Mouse (Mus musculus): ENCODE results near the gene Zfp266. TPM values are rescaled to one million over a fixed set of nuclear protein-coding genes. Genes with fewer than 3 reads are reported as not detected.
A peak's percentile ranks its signal among the peaks of the same experiment; 100 is the strongest.
"Not testable (repeated sequence)": the region's sequence is repeated elsewhere in the genome, so short reads cannot be mapped to it uniquely, and the experiment has no call there.

Gene Zfp266
- 10 to 100 TPM; 50.7 to 54.5 TPM for total RNA-seq (2021)
- long read RNA-seq, experiment 1, partial matches to known transcripts, result 1 of 7 reads
- long read RNA-seq, experiment 1, other reads (novel, unspliced or antisense), result 6 of 7 reads
- long read RNA-seq, experiment 2, full-length matches to known transcripts, result 2 of 15 reads
- long read RNA-seq, experiment 2, partial matches to known transcripts, result 0 of 15 reads
- long read RNA-seq, experiment 2, other reads (novel, unspliced or antisense), result 13 of 15 reads

DNA sequence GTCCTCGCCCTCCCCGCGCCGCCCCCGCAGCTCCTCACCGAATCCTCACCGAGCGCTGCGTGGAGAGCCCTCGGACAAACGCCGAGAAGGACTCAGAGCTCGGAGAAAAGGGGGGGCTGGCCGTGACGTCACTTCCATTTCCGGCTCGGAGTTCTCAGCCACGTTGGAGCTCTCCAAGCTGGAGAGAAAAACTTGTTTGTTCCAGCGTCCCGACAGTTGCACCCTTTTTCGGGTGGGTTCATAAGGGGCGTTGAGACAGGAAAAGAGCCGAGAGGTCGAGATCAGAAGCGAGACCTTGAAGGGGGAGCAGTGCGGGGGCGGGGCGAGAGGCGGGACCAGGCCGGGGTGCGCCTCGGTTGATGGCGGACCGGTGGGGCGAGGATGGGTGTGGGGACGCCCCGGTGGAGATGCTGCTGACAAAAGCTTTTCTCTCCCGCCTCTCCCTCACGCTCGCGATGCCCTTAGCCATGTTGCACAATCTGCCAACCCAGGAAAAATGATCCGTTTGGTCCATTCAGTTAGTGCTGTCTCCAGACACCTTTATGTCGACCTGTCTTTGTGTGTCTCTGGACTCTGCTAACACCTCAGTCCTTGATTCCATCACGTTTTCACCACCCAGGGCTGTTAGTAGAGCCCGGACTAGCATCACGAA is at the start of gene Zfp266:
Zfp266 (minus strand) TSS at position 112 of the 652 bp plus-strand sequence.
- DNase-seq (ENCODE audit: low spot score in 2 of 2), result peak; percentile 83 to 92

DNA sequence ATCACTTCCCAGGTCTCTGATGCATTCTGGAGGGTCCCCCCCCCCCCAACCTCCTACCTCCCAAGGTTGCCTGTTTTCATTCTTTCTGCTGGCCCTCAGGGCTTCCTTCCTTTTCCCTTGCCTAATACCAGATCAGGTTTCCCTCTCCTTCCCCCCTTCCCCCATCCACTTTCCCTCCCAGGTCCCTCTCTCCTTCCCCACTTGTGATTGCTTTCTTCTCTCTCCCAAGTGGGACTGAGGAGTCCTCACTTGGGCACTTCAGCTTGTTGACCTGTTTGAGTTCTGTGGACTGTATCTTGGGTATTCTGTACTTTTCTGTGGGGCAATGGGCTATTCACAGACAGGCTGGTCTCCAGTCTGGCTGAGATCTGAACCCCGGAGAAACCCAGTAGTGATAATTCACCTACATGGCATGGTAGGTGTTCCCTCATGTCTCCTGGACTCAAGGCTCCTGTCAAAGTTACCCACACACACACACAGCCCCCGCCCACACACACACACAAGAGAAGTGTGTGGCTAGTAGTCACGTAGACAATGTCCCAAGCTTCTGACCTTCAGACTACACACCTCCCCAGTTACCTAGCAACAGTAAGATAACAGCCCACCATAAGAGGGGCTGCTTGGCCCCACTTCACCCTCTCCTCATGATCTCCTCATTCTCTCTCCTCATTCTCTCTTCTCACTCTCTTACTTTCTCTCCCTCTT is 44.3 kb upstream of the Zfp266 start:
- DNase-seq (ENCODE audit: low spot score in 2 of 2), result not testable (repeated sequence)

DNA sequence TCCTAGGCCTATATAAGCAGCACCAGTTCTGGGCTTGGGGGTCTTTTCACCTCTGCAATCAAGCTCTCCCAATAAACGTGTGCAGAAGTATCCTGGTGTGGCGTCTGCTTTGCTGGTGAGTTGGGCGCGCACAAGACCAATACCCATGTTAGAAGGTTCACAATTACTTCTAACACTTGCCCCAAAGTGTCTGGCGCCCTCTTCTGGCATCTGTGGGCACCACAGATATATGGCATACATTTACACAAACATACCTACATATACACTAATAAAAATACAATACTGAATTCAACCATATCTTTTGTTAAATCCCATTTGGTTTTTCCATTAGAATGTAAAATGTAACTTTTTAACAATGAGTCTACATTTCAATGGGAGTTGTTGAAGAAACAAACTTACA is 41.0 kb upstream of the Zfp266 start:
- DNase-seq (ENCODE audit: low spot score in 2 of 2), result no peak

DNA sequence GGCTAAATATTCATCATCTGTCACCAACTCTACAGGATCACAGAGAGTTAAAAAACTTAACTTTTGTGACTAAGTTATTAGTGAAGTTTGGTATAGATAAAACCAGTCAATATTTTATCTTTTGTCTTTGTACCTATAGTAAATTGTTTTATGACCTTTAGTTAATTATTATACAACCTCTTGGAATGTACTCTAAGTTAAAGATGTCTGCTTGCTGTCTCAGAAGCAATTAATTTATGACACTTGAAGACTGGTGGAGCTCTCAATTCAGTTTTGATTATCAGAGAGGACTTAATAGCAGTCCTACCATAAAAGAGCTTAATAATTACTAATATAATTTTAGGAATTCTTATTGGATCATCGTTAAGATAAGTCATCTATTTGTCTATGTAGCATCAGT is 31.5 kb upstream of the Zfp266 start:
- no peak for DNase-seq (ENCODE audit: low spot score in 2 of 2)

DNA sequence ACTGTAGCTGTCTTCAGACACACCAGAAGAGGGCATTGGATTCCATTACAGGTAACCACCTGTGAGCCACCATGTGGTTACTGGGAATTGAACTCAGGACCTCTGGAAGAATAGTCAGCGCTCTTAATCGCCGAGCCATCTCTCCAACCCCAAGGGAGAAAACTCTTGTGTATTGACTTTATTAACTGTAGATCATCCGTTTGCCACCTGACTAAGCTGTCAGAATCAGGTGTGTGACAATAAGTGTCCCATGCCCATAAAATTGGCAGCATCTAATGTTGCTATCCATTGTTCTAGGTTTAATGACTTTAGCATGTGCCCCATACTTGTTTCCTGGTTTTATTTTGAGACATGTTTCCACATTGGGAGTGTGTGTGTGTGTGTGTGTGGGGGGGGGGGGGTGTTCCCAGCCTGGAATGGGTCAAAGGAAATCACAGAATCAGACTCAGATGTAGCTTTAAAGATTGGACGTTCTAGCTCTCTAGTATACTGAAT is 30.6 kb upstream of the Zfp266 start:
- DNase-seq (ENCODE audit: low spot score in 2 of 2), result no peak

DNA sequence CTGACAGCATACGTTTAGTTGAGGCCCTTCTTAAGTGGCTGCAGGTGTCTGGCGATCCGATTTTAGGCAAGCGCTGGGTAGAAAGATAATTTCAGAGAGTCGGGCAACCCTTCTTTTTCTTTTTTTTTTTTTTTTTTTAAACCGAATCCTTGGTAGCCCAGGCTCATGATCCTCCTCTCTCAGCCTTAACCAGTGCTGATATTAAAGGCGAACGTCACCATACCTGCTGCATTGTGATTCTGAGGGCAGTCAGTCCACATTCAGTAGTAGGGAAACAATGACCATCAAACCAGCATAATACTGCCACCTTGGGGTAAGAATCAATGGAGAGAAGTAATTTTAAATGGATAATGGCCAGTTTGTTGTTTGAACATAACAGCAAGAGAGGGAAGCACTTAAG is 23.9 kb upstream of the Zfp266 start:
- DNase-seq (ENCODE audit: low spot score in 2 of 2), result no peak

DNA sequence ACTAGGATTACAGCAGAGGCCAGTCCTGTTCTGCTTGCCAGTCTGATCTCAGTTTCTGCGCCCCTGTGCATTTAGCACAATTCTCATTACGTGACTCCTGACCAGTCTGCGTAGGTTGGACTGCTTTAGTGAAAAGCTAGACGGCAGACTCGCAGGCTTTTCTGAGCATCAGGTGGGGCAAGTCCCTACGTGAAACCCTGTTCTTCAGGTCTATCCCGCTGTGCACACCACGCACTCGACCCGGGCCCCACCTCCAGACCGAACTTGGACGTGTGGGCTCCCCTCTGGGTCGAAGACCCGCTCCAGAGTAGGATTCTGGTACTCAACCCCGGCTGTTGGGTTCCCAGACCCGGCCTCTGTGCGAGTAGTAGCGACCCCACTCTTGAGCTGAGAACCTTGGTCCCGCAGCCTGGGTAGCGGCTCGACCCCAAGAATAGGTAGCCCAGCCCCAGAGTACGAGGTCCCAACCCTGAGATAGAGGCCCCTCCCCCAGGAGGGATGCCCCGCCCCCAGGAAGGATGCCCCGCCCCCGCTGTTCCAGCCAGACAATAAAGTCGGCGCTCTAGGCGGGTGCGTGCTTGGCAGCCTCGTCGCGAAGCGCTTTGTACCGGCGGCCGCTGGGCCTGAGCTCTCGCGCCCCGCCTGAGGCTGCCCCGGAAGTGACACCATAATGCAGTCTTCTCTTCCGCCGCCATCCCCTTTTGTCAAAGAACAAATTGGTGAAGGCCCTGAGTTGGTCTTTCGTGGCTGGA is 23.0 kb upstream of the Zfp266 start:
- DNase-seq (ENCODE audit: low spot score in 2 of 2), result peak; percentile 77 to 84

DNA sequence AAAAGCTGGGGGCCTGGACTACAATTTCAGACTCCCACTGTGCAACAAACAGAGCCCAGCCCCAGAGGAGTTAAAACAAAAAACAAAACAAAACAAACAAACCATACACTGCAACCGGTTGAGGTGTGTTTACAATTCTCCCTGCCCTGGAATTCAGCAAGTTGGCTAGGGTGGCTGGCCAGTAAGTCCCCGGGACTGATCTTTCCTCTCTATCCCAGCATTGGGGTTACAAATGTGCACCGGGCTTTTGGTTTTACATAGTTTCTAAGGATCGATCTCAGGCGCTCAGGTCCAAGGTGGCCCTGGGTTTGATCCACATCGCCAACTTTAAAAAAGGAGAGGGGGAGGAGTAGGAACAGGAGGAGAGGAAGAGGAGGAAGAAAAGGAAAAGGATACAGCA is 22.3 kb upstream of the Zfp266 start:
- DNase-seq (ENCODE audit: low spot score in 2 of 2), result no peak

DNA sequence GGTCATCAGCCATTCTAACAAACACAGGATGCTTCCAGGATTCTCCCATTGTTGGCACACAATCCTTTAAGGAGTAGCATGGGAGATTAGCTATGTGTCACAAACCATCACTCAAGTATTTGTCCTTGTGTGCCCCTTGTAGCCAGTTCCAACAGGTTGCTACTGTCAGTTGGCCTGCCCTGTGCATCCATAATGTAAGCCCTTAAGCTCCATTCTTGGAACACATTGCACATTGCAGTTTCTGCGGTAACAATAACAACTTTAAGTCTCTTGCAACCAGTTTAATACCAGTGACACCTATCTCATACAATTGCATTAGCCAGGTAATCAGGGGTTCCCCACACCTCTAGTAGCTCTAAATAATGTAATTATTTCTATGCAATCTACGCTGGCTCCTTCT is 15.4 kb upstream of the Zfp266 start:
- DNase-seq (ENCODE audit: low spot score in 2 of 2), result no peak

DNA sequence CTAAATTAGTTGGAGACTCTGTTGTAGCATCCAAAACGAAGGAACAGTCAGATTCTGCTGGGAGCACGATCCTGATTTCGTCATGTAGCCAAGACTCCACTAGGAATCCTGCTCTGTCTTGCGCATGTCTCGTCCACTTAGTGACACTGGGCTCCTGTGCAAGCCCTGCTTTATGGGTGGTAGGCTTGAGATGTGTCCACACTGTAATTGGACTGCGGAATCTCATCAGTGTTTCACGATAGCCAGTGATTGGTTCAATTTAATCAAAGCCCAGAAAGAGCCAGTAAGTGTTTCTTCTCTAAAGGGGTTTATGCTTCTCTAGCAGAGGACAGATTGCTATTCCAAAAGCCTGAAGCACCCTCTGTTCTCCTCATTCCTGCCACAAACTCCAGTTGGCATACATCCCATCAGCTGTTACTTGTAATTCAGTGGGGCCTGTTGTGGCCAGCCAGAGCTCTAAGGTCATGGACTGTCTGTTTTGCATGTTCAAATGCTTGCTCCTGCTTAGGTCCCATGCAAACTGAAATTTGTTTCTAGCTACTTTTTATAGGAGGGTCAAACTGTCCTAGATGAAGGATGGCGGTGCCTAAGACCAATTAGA is 13.2 kb upstream of the Zfp266 start:
- DNase-seq (ENCODE audit: low spot score in 2 of 2), result peak in 1 of 2 experiments; percentile 28

DNA sequence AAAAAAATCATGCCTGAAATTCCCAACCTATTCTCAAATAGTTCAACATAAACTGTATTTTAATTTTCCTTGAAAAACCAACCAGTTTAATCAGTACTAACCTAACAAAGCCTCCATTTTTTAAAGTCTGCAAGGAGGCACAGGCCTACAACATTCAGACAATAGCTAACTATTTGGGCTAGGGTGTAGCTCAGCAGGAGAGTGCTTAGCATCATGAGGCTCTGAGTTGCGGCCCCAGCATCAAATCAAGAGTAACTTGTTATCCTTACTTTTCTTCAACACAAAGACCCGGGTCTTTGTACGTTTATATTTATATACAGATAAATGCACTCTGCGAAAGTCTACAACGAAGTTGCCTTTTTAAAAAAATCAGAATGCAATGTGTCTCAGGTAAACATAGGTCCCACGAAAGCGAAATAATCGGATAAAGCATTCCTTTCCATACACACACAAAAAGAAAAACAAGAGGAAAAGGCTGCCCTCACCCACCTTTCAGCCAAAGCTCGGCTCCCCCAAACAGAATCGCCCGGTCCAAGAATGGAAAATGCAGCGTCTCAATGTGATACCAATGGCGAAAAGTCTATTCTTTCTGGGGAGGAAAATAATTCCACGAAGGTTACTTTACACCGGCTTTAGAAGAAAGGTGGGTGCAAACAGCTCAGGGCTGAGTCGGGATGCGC is 546 bp downstream of the Zfp266 start:
- DNase-seq (ENCODE audit: low spot score in 2 of 2), result no peak

DNA sequence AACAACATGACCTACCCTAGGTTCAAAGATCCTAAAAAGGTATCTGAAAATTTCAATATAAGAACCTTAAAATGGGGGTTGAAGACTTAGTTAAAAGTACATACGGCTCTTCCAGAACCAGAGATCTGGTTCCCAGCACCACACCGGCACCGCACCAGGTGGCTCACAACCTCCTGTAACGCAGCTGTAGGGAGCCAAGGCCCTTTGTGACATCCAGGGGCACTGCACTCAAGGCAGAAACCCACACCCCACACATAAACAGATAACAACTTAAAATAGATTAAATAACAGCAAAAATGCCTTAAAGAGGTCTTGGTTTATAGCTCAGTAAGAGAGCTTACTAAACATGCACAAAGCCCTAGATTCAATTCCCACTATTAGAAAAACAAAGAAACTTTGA is 1.3 kb downstream of the Zfp266 start:
- DNase-seq (ENCODE audit: low spot score in 2 of 2), result no peak

DNA sequence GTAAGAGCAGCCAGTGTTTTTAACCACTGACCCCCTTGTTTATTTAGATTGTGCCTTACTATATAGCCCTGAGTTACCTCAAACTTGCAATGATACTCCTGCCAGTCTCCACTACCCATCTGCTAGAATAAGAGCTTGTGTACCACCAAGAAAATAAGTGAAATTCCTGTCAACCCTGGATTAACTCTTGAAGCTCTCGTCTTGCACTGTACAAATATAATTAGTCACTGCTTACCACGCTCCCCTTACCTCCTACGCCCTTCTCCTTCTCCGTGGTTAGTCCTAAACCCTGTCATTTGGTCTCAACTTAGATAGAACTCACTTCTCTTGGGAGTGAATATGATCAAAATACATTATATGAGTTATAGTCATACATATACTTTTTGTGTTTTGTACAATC is 2.5 kb downstream of the Zfp266 start:
- no peak for DNase-seq (ENCODE audit: low spot score in 2 of 2)

DNA sequence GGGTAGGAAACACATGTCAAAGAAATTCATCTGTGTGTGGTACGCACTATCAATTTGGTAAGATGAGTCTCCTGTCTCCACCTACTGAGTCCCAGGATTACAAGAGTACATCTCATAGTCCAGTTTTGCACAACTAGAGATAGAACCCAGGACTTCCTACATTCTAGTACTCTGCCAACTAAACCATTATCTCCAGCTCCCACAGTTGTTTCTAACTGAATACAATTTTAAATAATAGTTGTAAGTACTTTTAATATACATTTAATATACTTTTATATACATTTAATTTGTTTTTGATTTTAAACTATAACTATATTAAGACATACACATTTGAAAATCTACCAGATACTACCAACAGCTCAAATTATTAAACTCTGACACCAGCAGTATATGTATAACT is 3.5 kb downstream of the Zfp266 start:
- DNase-seq (ENCODE audit: low spot score in 2 of 2), result no peak

DNA sequence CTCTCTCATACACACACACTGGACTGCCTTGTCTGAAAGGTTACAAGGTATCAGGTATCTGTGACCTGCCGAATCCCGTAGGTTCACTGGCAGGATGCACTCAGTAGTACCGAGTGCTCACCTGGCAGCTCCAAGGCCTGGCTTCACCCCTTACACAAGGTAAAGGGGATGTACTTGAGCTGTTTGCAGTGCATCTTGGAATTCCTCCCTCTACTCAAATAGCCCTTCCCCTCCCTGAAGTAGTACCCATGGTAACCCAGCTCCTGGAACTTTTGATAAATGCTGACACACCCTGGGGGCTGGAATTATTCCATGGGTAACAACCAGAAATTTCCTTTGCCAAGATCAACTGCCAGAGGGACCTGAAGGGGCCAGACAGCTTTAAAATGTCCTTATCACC is 7.2 kb downstream of the Zfp266 start:
- DNase-seq (ENCODE audit: low spot score in 2 of 2), result no peak

DNA sequence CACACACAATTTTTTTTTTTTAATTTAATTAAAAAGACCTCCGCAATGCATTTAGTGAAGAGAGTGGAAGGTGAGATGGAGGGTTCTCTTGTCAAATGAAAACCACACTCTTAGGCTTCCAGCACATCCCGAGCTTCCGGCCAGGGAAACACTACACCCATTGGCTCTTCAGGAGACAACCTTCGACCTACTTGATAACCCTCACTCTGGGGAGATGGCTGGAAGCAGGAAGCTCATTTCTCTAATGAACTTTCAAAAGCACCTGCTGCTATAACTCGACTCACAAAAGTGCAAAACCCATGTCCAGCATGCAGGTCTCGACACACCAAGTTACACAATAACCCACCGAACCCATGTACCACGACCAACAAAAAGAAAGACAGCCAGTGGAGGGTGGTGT is 8.5 kb downstream of the Zfp266 start:
- DNase-seq (ENCODE audit: low spot score in 2 of 2), result no peak

DNA sequence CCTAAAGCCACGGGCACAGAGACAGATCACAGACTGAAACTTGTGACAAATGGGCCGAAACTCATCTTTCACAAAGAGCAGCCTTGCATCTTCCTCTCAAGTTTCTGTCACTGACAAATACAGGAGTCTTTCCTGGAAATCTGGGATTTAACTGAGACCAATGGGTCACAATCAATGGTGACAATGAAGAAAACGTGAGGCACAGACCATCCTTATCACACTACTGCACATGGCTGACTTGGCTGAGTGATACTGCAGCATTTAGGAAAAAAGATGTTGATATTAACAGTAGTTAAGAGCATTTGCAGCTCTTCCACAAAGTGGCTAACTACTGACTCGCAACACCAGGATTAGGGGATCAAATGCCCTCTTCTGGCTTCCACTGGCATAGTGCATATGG is 9.6 kb downstream of the Zfp266 start:
- no peak for DNase-seq (ENCODE audit: low spot score in 2 of 2)

DNA sequence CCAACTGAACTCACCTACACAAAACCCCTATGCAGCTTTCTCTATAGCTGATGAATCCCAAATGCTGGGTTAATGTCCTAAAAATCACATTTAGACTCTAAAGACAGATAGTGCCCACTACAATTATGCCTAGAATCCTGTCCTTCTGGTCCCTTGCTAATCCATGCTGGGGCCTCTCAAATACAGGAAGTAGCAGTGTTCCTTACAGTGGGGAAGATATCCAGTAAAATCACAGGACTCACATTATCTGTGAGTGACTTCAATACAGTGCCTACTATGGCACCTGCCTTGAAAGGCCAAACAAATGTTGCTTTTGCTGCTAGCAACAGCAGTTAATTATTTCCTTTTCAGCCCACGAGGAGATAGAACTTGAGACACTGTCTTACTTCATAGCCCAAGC is 10.9 kb downstream of the Zfp266 start:
- DNase-seq (ENCODE audit: low spot score in 2 of 2), result no peak

DNA sequence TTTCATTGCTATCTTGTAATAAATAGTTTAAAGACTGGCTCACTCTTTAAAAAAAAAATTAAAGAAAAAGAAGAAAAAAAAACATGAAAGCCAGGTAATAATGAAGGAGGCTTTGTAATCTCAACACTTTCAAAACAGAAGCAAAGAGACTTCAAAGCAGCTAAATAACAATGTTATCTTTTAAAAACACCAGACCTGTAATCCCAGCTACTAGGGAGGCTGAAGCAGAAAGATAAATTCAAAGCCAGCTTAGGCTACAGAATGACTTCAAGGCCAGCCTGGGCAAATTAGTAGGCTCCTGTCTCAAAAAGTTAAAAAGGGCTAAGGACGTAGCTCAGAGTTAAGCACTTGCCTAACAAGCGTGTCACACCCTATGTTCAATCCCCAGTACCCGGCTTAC is 11.5 kb downstream of the Zfp266 start:
- DNase-seq (ENCODE audit: low spot score in 2 of 2), result no peak

DNA sequence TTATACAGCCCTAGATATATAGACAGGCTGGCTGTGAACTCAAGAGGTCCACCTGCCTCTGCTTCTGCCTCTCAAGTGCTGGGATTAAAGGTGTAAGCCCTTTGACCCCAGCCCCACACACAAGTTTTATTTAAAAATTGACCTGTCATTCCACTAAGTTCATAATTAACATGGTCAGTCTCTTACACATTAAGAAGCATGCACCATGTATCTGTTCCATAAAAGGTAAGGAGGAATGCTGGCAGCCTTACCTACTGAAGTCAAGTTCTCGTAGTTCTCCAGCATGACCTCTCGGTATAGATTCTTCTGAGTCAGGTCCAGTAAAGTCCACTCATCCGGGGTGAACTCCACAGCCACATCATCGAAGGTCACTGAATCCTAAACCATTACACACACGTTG is 16.4 kb downstream of the Zfp266 start:
- DNase-seq (ENCODE audit: low spot score in 2 of 2), result no peak

DNA sequence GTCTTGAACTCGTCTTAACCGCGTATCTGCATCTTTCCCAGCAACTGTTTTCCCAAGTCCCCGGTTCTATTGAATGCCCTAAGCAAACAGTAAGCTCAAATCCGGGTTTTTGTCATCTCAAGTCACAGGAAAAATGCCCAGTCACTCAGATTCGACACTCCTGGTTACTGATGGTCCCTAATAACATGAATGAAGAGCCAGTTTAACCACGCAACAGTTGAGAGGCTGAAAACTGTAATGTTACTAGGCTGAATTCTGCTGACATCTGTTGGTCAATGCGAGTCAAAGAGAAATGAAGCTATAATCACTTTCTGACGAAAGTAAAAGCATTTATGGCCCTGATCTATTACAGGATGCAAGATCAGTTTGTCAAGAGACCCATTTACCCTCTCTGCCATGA is 27.9 kb downstream of the Zfp266 start:
- DNase-seq (ENCODE audit: low spot score in 2 of 2), result no peak
